Mouse (Mus musculus) spleen, postnatal 14 days (tissue): ENCODE data around the gene Trabd2b.

Source experiments
- DNase-seq, 2 experiments: peaks; one replicate each; pipeline ENCODE4 v3.0.0; 2021 to 2022; ENCODE audit warnings: low spot score in 2 of 2

Trabd2b gene

DNA sequence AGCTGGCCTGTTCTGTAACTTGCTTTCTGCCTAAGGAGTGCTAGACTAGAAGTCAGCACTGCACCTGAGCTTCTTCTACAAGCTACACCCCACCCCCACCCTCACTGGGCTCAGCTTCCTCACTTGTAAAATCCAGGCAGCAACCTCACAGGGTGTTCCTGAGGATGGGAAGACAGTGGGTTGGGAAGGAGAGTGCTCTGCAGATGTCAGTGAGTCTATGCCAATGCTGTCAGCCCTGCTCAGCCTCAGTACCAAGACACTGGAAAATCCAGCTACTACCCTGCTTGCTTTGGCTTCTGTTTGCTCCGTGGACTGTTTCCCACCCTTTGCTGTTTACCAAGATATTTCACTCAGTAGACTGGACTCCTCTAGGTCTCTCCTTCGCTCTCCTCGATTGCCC lies 36.1 kb downstream of the Trabd2b start:
- DNase-seq = no peak

DNA sequence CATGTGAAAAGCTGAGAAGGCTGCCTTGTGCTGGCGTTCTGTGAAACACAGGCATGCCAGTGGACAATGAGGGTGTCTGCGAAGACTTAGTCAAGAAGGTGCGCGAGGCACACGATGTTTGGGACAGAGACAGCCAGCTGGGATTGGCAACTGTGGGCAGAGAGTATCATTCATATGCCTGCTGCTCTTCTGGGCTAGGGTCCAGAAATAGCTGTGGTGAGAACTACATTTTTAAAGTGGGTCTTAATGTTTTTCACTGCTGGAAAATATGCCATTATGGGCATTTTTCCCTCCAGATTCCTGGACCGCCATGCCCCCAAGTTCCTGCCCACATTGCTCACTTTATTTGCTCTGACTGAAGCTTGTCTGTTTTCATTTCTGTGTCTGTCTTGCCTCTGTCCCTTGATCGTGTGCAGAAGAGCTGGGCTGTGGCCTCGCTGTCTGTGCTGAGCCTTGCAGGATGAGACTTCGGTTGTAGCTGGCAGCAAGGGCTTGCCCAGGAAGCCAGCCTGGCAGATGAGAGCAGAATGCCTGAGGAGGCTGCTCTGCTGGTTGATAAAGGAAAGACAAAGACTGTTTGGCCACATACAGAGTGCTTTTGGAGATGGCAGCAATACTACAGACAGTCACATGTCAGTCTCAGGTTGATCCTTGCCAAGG lies 42.0 kb downstream of the Trabd2b start:
- no peak for DNase-seq

DNA sequence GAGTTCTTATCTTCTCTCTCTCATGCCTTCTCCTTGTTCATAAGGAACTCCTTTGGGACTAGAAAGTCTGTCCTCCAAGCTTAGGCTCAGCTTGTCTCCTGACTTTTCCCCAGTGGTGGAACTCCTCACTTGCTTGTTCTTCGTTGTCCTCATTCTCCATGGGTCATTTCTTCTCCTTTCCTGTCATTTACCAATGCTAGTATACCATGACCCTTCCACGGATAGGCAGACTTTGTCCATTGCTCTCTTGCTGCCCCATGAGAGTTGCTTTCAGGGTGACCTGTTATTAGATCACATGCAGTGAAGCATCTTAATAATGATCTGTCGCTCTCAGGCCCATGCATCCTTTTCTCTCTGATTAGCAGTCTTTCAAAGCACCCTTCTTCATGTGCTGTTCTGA lies 46.6 kb downstream of the Trabd2b start:
- DNase-seq = no peak

DNA sequence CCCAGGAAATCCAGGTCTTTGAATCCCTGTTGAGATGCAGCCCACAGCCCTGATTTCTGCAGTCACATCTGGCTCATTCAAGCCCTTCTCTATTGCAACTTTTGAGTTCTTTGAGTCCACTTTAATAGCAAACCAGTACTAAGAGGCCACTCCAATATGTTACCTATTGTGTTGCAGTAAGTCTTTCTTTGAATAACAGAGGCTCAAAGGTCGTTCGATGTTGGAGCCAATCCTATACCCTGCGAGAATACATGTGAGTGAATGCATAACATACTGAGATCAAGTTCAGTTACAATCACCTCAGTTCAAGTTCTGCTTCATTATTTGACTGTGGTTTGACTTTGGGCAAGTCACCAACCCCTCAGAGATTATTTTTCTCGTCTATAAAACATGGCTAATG lies 47.5 kb downstream of the Trabd2b start:
- DNase-seq = no peak

DNA sequence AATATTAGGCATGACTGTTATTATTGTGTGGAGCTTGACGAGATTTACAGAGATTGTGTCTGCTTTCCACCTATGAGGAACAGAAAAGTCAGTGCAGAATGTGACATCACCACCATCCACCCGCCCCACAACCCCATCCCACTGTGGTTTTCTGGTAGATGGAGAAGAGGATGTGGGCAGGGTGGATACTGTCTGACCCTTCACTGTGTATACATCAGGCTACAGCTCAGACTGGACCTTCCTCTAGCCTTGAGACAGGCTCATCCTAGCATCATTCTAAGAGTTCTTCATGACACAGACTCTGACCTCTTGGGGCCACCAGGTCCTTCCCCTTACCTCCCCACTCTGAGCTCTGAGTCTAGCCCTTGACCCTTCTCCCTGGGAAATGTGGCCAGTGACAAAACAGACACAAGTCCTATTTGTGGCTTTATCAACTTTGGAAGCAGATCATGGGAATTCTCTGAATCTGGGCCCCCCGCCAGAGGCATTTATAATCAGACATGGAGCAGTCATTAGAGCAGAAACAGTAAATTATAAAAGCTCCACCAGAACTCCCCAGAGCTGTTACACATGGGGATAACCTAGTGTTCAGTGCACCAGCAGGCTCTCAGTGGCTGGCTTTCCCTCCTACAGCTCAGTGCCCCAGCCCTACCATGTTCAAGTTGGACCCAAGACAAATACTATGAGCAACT lies 48.1 kb downstream of the Trabd2b start:
- DNase-seq = no peak

DNA sequence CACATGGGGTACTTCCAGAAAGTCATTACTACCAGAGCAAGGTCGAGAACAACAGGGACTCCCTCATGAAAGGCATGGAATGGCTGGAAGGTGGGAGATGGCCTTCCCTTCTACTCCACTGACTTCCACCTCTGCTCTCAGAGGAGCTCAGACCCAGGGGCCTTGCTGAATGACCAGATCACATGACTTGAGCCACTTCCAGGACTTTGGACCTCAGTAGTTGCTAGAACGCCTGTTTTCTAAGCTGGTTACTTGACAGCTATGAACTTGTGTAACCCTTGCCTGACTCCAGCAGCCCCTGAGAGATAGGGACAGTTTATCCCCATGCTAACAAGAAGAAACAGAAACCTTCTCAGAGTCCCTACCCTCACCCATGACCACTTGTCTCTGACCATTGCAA lies 50.6 kb downstream of the Trabd2b start:
- DNase-seq = no peak

DNA sequence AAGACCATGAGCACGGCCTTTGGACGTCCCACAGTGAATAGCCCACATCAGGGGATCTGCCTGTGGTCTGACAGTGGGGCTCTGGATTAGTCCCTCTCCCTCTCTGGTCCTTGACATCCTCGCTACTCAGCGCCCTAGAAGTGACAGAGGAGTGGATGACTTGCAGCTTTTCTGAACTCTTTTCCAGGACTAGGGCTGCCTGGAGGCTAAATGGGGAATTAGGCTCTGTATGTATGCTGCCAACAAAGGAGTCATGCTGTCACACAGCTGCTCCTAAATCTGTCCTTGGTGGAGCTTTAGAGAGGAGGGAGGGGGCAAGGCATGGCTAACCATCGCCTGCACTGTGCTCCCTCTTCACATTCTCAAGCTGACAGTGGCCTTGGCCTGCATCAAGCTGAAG lies 53.1 kb downstream of the Trabd2b start:
- DNase-seq = no peak

DNA sequence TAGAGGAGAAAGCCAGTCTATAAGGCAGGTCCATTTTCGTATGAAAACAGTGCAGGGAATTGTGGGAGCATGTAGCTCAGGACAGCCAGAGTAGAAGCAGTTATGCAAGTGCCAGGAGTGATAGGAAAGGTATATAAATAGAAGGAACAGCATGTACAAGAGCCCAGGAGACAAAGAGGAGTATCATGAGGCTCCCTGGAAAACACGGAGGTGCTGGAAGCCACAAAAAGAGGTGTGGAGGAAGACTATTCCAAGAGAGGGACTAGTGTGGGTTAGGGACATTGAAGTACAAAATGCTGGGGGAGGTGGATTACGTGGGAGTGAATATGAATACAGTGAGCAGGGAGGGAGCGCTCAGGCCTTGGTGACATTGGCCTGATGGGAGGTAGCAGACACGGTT lies 53.9 kb downstream of the Trabd2b start:
- DNase-seq = no peak

DNA sequence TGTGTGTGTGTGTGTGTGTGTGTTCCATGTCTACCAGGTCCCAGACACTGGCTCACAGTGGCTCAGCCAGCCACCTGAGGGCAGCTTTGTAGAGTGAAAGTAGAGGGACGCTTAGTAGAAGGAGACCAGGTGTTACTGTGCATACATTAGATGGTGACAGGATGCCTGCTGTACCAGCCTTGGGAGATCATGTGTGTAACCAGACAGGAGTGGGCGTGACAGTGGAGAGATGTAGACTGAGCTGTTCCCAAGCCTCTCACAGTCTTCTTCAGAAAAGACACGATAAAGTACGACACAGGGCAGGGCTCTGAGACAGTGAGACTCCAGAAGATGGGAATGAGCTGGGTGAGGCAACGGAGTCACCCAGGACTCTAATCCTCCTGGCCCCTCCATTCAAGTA lies 54.6 kb downstream of the Trabd2b start:
- DNase-seq = no peak

DNA sequence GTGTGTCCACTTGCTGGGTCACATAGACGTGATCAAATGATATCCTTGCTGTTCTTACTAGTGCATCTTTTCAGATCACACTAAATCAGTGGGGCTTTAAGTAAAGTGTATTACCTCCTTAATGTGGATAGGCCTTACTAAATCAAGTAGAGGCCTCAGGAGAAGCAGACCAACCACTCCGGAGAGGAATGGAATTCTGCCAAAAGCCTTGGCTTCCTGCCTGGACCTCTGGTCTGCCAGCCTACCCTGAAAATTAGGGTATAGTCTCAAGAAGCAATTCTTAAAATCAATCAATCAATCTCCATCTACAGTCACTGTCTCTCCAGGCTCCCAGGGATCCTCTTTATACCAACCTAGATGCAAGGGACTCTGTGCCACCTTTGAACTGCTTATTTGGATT lies 59.1 kb downstream of the Trabd2b start:
- no peak for DNase-seq

DNA sequence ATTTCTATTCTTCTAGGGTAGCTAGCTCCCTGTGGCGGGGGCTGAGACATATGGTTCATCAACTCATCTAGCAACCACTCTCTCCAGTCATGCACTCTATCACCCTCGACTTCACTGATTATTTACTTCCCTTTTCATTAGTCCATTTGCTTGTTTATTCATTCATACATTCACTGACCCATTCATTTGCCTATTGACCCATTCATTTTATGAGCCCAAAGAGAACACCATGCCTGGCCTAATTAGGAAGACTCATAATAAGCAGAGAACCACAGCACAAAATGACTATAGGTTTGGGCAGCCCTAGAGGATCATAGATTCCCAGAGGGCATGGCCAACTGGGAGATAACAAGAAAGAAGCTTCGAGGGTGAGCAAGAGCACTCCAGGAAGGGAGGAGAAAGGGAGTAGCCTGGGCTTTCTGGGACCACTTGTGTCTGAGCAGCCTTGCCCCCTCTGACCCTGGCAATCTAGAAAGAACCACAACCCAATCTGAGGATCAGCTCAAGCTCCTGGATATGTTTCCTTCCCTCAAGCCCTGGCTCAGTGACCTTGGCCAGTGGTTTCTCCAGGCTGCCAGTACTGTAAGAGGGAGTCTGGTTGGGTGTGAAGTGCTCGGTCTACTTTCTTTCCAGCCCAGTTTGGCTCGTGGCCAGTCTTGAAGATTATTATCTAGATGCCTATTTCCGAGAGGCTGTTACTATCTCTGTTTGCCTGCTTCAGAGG lies 61.0 kb downstream of the Trabd2b start:
- DNase-seq = no peak

DNA sequence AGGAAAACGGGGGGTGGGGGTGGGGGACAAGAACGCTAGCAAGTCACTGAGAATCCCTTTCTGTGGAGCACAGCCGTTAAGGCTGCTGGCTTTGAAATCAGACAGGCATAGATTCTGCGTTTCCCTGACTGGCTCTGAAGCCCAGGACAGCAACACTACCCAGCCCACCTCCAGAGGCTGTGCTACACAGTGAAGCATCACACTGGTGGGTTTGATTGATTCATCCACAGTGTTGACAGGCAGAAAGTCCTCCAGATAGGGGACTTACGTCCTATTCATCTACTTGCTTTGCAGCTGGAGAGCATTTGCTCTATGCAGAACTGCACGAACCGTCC lies 61.5 kb downstream of the Trabd2b start:
- no peak for DNase-seq

DNA sequence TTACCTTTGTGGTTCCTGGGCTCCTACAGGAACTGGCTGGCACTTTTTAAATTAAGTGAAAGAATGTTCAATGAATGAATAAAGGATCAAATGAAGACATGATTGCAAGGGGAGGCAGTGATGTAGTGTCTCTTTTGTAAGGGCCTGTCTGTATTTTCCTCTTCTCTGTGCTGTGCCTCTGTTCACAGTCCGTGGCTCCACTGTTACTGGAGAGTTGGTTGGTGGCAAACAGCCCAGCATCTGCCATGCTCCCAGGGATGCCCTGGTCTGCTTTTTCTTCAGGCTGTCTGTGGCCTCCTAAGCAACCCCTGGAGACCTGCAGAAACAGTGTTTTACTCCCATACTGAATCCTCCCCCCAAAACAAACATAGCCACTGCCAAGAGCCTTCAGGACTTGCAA lies 63.4 kb downstream of the Trabd2b start:
- DNase-seq = no peak

DNA sequence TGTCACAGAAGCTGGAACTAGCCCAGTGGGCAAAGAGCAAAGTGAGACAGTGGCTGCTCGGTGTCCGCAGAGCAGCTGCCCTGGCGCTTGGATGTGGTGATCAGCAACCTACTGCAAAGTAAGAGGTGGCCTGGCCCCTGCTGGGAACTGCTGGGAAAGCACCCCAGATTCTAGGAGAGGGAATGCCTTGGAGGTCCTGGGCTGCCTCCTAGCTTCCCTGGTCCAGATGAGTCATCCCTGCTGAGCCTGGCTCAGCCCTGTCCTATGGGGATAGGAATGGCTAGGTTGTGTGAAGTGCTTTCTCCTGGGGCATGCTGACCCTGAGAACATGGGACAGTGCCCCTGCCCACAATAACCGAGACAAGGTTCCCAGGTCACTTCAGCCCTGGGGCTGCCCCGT lies 65.6 kb downstream of the Trabd2b start:
- DNase-seq = no peak

DNA sequence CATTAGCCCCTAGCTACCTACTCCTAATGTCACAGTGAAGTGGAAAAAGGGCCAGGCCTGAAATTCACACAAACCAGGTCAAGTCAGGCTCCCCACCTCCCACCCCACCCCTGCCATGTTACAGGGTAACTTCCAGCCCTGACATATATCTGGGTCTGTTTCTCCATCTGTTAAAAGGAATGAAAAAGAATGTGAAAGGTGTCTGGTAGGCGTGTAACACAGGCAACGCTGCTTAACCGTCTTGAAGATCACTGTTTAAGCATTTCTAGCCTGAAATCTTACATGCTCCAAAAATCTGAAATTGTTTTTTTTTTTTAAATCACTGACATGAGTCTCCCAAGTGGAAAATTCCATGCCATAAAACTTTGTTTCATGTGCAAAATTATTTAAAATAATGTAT lies 69.8 kb downstream of the Trabd2b start:
- DNase-seq = no peak

DNA sequence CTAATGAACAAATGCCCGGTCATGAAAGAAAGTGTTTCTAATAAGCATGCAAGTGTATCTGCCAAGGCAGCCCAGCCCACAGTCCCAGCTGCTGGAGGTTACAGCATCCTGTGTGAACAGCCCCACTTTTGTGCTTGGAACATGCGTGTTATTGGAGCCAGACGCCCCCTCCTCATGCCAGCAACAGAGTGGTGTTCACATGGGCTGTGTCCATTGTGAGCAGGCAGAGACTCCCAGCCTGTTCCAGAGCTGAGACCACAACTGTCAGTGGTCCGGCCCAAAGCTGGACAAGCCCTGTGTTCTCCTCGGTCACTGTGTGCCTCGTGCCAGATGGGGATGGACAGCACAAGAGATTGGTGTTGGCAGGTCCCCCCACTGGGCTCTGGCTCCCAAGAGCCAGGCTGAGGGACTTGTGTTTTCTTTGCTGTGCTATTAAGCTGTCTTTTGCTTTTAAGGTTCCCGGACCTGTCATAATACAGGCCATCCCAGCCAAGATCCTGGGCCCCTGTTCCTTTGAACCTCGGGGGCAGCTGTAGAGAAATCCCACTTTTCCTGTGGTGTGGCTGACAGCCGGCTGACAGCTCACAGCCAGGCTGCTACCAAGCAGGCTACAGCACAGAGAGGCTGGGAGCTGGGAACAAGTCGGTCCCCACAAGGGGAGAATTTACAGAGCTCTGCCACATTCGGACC lies 70.7 kb downstream of the Trabd2b start:
- no peak for DNase-seq

DNA sequence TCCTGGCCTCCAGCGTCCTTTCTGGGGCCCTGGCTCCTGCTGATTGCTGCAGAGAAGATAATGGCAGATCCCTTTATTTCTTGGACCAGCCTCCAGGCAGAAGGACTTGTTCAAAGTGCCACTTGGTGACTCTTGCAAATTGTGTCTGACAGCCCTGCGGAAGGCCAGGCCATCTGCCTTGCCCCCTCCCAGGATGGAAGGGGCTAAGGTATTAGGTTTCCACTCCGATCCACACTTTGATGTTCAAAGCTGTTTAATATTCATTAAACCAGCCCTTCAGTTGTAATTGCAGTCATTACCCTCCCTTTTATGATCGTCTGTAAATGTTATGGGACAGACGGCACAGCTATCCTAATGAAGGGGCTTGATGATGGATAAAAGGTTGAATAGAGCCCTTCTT lies 75.0 kb downstream of the Trabd2b start:
- no peak for DNase-seq

DNA sequence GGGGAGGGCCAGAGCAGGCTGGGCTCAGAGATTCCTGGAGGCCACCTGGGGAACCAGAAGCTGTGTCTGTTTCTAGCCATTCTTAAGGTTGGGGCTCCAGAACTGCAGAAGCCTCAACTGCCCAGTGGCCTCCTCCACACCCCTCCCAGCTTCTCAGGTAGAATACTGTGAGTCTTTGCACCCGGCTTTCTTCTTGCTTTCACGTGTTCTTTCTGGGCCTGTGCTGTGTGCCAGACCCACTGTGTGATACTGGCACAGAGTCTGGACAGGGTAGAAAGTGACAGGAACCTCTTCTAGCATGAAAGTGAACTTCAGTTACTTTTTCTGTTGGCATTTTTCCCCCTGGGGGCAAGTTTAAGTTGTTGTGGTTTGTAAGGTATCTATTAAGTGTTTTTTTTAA lies 77.6 kb downstream of the Trabd2b start:
- no peak for DNase-seq

DNA sequence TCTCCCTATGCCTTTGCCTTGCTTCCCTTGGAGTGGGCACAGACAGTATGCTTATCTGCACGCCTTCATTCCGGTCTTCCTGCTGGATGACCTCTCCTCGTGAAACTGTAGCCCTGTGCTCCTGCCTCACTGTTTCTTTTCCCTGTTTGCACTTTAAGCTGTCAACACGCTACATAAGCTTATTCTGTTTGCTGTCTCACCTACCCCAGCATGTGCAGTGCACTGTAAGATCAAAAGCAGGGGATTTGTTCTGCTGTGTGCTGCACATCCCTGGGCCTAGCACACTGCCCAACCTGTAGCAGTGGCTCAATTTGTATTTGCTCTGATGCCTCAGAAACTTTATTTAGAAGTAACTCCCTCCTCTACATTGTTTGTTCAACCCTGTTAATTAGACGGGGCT lies 79.5 kb downstream of the Trabd2b start:
- DNase-seq = no peak

DNA sequence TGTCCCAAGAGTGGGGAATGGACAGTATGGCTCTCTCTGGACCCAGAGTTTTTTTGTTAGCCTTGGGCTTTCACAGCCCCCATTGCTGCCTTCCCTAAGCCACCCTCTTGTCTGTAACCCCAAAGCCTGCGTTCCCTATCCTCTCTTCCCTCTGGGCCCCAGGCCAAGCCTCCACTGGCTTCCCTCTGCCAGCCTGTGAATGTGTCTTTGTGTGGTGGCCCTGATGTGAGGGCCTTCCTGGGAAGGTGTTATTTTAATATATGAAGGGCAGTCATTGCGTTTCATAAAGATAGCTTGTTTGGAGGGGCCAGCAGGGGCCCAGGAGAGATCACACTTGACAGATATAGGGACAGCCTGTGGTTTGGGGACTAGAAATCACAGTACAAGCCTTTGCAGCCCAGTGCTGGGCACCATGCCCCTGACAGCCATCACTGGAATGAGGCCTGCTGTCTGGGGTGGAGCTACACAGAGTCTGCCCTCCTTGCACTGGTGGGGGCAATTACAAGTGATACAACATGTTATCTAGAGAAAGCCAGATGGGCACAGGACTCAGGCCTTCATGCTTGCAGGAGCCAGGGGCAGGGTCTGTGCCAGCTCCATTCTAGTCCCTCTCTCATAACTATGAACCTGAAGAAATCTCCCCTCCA lies 80.5 kb downstream of the Trabd2b start:
- DNase-seq = no peak

DNA sequence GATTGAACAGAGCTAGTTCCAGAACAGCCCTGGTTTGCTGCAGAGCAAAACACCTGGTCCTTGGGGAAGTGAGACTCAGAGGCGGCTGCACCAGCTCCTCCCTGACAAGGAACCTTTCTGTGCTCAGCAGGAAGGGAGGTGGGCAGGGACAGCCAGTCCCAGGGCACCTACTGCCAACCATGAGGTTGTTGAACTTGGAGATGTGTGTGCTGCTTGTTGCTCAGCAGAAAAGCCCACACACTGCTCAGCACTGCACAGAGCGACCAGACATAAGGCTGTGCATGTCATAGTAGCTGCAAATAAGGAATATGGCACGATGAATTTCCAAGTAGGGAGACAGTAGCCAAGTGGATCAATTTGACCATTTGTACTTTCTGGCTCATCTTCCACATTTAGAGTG lies 81.2 kb downstream of the Trabd2b start:
- no peak for DNase-seq

DNA sequence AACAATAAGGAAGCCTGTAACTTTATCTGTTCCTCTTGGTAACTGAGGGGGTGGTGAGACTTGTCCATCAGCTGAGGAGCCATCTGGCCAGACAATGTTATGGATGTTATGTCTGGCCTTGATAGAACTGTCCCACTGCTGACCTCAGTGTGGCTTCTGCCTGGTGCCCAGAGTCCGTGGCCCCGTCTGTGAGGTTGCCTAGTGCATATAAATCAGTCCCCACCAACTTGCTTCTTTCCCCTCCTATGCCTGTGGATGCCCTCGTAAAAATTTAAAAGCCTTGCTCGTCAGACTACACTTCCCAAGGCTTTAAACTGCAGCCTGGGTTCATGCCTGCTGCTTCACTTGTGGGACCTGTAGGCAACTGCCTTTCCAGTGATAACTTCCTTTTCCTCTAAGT lies 85.6 kb downstream of the Trabd2b start:
- DNase-seq = no peak
